Mouse (Mus musculus) layer of hippocampus, postnatal 25 days (tissue): ENCODE data around the gene Ttc16. TPM values are rescaled to one million over a fixed set of nuclear protein-coding genes. Genes with fewer than 3 reads are reported as not detected.

Experiments used
- DNase-seq, 2 experiments: peaks; one replicate each; pipeline ENCODE4 v3.0.0; 2022; ENCODE audit warnings: mixed read lengths in 2 of 2, low spot score in 1 of 2; ENCODE audit errors: extremely low spot score in 1 of 2
- total RNA-seq, 2 experiments: library from RNA; stranded (reverse); gene quantifications; 2 replicates each; pipeline ENCODE4 v1.2.3; 2021

Ttc16 gene
- total RNA-seq, result under 1 TPM; 0.54 to 0.59 TPM

DNA sequence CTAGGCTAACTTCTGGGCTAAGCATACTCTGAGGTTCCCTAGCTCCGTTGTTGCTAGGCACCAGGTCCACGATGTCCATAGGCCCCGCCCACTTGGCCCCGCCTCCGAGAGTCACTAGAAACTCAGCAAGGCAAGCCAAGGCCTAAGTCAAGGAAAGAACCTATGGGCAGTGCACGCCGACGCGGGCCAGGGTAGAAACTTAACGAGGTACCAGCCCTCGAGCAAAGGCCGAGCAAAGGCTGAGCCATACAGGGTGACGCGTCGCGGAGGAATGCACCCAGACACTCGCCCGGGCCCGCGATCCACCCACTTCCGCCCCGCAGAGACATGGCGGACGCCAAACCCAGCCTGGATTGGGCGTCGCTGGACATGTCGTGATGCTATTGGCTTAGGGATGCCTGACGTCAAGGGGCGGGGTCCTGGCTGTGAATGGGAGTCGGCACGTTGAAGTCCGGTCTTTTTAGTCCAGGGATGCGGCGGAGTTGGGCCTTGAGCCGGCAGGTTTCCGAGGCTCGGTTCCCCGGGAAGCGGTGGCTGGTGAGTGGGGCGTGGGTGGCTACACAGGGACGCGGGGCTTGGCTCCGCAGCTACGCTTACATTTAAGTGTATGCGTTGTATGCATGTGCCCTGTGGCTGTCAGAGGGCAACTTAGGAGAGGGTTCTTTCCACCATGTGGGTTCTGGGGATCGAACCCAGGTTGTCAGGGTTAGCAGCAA lies at the start of gene Ttc16, which contains the start of gene Ptrh1:
Gene Ttc16, minus strand, starts transcription at position 275 of the 716 bp plus-strand sequence.
Gene Ptrh1, plus strand, starts transcription at position 428 of the 716 bp plus-strand sequence.
- peak; percentile 91 to 97 for DNase-seq

DNA sequence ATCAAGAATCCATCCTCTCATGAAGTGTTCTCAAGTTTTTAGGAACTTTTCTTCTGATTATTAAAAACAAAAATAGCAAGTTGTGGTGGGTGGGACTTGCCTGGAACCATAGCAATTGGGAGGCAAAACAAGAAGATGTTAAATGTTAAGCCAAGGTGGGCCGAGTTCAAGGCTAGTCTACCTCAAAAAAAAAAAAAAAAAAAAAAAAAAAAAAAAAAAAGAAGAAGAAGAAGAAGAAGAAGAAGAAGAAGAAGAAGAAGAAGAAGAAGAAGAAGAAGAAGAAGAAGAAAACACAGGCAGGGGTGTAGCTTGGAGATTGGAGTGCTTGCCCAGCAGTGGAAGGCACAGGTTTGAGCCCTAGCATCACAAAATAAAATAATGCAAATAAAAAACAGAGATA lies 49.3 kb upstream of the Ttc16 start:
- no peak for DNase-seq

DNA sequence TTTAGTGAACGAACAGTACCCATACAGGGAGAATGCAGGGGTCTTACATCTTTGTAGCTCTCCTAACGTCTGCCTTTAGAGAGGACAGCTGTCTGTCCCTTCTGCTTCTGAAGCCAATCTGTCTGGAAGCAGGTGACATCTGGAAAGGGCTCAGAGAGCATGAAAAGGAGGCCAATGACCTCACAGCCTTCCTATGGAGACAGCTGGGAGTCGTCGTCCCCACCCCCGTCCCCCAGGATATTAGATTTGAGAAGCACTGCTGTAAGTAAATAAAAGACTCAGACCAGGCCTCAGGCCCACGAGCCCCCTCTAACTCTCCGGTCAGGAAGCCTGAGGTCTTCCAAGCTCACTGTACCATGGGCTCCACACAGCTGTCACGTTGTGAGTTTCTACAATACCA lies 48.7 kb upstream of the Ttc16 start:
- no peak for DNase-seq

DNA sequence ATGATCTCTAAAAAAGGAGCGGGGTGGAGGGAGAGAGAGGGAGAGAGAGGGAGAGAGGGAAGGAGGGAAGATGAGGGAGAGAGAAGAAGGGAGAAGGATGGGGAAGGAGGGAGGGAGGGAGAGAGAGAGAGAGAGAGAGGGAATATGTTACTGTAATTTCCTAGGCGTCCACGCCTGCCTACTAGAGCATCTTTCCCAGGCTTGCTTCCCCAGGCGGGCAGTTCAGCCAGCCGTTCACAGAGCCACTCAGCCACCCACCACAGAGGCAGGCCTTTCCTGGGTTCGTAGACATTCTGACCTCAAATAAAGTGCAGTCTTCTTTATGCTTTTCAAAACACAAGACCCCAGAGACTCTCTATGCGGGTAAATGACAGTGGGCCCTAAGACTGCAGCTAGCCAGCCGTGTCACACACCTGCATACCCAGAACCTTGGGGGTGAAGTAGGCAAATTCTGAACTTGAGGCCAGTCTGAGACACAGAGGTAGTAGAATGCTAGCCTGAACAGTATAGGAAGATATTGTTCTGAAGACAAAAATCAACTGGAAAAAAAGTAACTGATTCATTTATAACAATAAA lies 48.2 kb upstream of the Ttc16 start:
- no peak for DNase-seq

DNA sequence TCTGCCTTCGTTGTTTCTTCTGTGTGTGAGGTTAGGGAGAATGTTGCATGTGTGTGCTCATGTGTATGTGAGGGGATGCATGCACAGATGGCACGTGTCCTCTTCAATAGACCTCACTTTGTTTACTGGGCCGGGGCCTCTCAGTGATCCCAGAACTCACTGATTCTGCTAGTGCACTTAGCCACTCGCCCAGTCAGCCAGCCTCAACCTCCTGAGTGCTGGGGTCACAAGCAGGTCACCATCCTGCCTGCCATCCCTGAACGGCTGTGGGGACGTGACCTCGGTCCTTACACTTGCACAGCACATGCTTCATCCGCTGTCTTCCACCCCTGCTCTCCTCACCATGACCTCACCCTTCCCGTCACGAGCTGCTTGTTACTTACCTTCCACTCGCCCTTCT lies 47.7 kb upstream of the Ttc16 start:
- DNase-seq, result no peak

DNA sequence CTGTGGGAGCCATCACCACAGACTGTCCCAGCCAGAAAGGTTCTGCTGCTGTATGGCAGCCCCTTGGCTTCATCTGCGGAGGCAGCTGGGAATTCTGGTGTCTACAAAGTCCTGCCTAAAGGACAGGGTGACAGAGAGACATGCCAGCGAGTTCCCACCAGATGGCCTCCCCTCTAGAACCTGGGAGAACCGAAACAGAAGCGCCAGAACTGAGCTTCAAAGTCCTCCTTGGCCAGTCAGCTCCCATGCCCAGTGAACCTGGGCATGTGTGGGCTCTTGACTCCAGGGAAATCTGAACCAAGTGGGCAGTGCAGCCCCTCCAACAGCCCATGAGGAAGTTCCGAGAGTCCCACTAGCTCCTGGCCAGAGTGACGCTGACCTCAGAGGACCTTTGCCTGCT lies 47.2 kb upstream of the Ttc16 start:
- DNase-seq, result no peak

DNA sequence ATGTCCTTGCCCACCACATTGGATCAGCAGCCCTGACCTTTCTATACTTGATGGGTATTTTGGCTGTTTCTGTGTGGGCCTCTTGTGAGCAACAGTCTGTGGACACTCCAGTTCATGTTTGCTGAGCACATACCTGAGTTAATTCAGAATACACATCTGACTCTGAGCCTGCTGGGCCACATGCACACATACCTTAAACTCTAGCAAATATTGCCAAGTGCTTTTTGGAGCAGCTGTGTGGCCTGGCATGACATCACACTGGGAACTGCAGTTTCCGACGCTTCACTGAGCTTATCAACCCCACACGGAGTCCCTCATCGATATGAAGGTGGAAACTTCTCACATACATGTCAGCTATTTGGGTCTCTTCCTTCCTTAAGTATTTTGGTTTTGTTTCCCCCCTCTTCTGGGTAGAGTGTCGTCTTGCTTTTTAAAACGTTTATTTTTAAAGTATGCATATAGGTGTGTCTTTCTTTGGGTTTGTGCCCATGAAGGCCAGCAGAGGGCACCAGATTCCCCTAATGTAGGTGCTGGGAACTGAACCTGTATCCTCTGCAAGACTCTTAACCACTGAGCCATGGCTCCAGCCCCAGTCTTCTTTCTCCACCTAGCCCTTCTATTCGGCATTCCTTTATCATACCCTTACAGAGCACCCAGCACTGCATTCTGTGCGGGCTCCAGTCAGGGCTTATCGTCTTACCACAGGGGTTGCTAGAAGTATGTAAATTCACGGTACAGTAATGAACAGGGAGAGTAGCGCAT lies 45.8 kb upstream of the Ttc16 start:
- DNase-seq, result peak in 1 of 2 experiments; percentile 42

DNA sequence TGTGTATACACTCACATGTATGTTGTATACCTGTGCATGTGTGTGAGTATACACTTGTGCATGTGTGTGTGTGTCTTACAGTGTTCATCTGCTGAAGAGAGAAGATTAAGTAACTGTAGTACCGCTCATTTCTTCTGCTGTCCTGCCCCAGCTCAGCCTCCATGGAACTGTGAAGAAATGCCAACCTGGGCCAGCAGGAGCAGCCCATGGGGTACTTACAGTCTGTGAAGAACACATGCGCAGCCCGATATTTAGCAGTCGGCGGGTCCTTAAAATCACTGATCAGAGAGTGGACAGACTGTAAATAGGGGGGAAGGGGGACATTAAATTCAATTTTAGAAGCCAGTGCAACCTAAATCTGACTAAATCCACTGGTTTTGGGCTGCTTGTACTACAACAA lies 42.8 kb upstream of the Ttc16 start:
- DNase-seq, result no peak

DNA sequence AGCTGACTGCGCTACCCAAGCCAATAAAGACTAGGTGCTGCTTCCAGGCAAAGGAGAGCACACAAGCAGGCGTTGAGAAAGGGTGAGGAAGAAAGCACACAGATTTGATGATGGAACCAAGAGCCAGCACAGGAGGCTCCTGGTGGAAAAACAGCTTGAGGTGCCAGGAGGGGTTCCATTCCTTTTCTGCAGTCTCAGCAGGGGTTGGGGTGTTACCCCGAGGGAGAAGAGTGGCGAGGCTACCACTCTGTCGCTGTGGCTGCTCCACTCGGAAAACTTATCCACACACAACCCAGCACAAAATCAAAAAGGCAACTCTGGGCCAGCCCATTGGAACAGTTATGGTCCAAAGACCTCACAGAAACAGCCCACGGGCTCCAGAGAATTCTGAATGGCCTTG lies 42.2 kb upstream of the Ttc16 start:
- no peak for DNase-seq

DNA sequence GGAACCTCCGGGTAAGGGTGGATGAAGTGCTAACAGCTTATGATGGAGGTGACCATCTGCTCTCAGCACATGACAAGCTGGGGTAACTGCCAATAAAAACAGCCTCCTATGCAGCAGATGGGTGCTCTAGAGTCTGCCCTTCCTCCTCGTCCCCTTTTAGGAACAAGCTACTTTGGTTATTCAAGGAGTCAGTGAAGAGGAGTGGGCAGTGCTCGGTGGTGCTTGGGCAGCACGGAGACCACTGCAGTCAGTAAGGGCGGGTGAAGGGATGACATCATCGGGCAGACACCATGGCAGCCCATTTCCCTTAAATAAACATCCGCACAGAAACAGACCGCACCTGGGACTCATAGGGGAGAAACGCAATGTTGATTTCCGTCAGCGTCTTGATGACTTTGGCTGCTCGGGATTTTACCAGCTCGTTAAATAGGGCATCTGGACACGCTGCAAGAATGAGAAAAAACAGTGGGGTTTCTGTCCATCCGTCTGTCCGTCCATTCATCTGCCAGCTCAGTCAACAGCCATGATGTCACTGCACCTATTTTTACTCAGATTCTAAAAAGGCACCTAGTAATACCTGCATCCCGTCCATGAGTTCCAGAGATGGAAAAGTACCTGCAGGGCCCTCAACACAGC lies 41.6 kb upstream of the Ttc16 start:
- DNase-seq, result peak; percentile 31 to 46

DNA sequence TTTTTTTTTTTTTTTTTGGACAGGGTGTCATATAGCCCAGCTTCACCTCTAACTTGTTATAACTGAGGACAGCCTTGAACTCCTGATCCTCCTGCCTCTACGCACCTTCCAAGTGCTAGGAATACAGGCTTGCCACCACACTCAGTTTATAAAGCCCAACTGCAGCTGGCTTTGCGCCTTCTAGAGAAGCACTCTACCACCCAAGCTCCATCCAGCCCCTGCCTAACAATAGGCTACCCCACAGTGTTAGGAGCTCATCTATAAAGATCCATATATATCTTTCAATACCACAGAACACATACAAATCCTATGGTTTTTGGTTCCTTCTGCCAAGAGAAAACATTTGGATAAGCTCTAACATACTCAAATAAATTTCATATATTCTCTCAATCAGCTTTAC lies 41.1 kb upstream of the Ttc16 start:
- DNase-seq, result no peak

DNA sequence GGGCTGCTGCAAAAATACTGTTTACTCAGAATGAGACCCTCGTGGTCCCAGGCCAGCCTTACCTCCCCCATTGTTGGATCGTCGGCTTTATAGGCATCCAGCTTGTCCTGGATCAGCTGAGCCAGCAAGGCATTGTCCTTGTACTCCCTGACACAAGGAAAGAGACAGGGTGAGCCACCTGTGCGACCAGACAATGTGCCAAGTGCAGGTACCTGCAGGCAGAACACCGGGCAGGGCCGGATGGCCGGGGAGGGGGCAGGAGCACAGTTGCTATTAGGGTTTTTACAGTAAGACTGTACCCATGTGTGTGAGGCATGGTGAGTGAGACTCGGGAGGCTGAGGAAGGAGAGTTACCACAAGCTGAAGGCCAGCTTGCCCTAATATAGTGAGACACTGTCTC lies 36.5 kb upstream of the Ttc16 start:
- no peak for DNase-seq

DNA sequence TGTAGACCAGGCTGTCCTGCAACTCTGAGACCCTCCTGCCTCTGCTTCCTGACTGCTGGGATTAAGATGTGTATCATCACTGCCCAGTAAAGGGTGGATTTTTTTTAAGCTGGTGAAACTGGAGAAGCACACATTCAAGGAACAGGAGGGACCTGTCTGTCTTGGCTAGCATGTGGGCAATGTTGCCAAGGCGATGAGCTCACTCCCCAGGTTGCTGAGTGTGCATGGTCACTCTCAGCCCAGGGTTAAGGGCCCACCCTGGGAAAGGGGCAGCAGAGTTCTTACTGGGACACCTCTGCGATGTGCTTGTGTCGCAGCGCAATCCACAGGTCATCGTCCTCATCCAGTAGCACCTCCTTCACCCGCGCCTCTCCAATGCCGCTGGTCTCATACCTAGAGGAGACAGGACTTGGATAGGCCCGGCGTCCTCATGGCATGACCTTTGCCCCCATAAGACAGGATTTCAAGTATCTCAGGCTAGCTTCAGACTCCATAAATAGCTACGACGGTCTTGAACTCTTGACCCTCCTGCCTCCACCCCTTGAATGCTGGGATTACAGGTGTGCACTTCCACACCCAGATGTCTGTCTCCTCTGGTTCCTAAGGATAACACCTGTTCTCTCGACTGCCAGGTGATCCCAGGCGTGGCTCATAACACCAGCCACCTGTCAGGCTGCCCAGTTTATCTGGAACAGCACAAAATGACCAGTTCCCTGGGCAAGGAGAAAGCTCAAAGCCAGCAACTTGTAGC lies 33.6 kb upstream of the Ttc16 start:
- no peak for DNase-seq

DNA sequence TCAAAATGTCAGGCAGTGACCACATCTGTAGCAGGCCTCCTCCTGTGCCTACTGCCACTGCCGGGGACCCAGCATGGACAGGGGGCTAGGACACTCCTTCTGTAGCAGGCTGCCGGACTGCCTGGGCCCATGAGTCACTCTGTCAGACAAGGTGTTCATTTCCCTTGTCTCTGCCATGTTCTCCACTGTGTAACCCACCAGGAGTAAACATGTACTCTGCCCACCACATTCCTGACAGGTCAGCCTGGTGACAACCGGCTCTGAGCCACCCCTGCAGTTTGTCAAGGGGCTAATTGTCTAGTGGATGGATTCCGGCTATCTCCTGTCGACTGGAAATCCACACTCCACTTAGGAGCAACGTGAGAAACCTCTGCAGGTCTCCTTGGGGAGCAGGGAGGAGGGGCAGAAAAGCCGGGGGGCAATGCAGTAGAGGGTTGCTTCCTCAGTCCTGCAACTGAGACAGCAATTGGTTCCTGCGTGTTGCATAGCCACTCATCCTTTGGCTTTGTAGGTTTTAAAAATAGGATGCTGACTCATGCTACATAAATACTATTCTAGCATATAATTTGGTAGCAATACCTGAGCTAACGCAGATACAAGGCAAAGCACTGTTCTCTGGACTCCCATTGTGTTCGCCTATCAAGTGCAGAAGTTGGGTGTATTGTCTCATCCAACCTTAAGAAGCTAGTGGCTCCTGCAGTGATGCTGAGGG lies 23.0 kb upstream of the Ttc16 start:
- DNase-seq, result no peak

DNA sequence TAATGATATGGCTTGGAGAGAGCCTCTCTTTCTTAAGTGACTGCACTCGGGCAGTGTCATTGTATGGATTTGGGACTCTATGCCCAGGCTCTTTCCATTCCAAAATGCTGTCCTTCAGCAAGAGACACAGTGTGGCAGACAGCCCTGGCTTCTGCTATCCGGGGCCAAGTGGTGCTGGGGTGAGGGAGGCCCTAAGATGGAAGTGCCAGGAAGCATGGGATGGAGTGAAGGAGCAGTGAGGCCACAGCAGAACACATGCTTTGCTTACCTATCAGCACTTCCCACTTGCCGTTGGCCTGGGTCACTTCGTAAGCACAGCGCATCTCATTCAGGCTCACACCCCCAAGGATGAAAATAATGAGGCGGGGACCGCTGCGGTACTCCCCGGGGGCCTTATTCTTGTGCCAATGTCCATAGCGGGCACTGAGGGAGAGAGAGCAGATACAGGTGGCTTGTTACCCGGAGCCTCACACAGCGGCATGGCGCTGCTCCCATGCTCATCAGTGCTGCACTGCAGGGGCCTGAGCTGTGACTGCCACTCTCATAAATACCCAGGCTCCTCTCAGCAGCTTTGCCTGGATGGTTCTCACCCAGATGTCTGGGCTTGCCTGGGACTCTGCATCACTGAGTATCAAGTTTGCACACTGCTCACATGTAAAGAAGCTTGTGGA lies 20.4 kb upstream of the Ttc16 start:
- DNase-seq, result no peak

DNA sequence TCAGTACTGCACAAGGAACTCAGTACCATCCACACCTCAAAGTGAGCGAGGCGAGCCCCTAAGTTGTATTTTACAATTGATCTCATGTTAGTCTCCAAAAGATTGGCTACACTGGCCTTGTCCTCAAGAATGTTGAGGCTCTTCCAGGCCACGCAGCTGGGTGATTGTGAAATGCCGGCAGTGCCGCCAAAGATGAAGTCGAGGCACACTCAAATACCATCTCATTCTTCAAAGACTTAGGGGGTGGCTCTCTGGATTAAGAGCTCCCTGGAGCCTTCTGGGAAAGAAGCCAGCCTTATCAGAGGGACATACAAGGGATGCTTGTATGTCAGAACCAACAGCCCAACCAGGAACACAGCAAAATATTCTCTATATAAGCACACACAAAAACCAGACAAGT lies 15.9 kb upstream of the Ttc16 start:
- no peak for DNase-seq

DNA sequence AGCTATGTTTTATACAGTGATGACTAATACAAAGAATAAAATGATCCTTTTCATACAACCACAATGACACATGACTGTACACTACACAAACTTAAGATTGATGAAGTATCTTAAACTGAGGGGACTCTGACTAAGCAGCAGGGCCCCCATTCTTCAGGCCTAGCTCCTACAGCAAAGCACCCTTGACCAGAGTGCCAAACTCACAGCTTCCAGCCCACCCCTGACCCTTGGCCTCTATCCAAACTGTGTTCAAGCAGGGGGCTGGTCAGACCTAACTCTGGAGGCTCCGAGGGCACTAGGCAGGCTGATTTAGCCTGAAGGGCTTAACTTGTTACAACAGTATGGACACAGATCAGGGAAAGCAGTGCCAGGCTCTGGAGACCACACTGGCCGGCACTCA lies 13.1 kb upstream of the Ttc16 start:
- no peak for DNase-seq

DNA sequence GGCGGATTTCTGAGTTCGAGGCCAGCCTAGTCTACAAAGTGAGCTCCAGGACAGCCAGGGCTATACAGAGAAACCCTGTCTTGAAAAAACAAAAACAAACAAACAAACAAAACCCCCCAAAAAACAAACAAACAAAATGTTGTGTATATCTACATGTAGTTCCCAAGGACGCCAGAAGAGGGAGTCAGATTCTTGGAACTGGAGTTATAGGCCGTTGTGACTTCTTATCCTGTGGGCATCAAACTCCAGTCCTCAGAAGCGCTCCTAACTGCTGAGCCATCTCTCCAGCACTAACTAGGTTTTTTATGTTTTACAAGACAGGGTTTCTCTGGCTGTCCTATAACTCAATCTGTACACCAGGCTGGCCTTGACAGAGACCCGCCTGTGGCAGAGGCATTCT lies 11.7 kb upstream of the Ttc16 start:
- DNase-seq, result peak in 1 of 2 experiments; percentile 31

DNA sequence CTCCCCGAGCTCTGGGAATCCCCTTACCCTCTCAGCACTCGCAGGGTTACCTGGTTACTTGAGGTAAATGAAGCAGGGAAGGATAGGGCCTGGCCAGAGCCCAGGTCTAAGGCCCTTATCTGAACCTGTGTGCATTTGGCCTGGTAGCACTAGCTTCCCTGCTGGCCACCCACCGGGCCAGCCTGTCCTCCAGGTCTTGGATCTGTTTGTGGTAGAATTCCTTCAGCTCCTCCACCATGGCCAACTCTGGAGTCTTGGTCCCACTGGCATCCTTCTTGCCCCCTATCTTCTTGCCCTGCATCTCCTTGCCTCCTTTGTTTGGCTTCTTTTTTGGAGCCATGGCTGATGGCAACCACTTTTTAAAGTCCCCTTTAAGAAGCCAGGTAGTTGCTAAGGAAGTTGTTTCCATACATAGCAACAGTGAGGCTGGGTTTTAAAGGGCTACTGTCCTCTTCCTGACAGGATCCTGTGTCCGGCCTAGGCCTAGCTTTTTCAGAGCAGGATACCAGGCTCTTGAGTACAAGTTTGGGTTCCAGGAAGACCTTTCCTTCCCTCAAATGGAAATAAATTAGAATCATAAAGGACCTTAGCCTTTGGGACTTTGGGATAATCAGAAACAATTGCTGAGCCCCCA lies 8.7 kb upstream of the Ttc16 start, which contains the start of gene Cfap157:
Gene Cfap157, minus strand, starts transcription at position 381 of the 634 bp plus-strand sequence.
- DNase-seq, result no peak
